Mouse (Mus musculus): ENCODE data around the gene Kif26b.
A peak's percentile ranks its signal among the peaks of the same experiment; 100 is the strongest.

Gene Kif26b

GRCm38 (mm10) chr1:178840311-178840710 lies 311.4 kb downstream of the Kif26b start:
- DNase-seq (ENCODE audit: low spot score in 2 of 2), result peak; percentile 23 to 31

GRCm38 (mm10) chr1:178844839-178845238 lies 315.9 kb downstream of the Kif26b start:
- no peak for DNase-seq (ENCODE audit: low spot score in 2 of 2)

- no peak for DNase-seq (ENCODE audit: low spot score in 2 of 2)
Measured at GRCm38 (mm10) chr1:178847569-178847968, 318.6 kb downstream of the Kif26b start.

GRCm38 (mm10) chr1:178848380-178849106 lies 319.6 kb downstream of the Kif26b start:
- no peak for DNase-seq (ENCODE audit: low spot score in 2 of 2)

GRCm38 (mm10) chr1:178850569-178850968 lies 321.6 kb downstream of the Kif26b start:
- DNase-seq (ENCODE audit: low spot score in 2 of 2), result no peak

- no peak for DNase-seq (ENCODE audit: low spot score in 2 of 2)
Measured at GRCm38 (mm10) chr1:178854936-178855335, 326.0 kb downstream of the Kif26b start.

GRCm38 (mm10) chr1:178855974-178856373 lies 327.0 kb downstream of the Kif26b start:
- no peak for DNase-seq (ENCODE audit: low spot score in 2 of 2)

- DNase-seq (ENCODE audit: low spot score in 2 of 2), result no peak
Measured at GRCm38 (mm10) chr1:178860671-178861391, 331.9 kb downstream of the Kif26b start.

- no peak for DNase-seq (ENCODE audit: low spot score in 2 of 2)
Measured at GRCm38 (mm10) chr1:178861392-178861762, 332.5 kb downstream of the Kif26b start.

GRCm38 (mm10) chr1:178863756-178864155 lies 334.8 kb downstream of the Kif26b start:
- DNase-seq (ENCODE audit: low spot score in 2 of 2), result no peak

GRCm38 (mm10) chr1:178864297-178864696 lies 335.4 kb downstream of the Kif26b start:
- DNase-seq (ENCODE audit: low spot score in 2 of 2), result no peak

- no peak for DNase-seq (ENCODE audit: low spot score in 2 of 2)
Measured at GRCm38 (mm10) chr1:178866757-178867156, 337.8 kb downstream of the Kif26b start.

- no peak for DNase-seq (ENCODE audit: low spot score in 2 of 2)
Measured at GRCm38 (mm10) chr1:178871055-178871454, 342.1 kb downstream of the Kif26b start.

- DNase-seq (ENCODE audit: low spot score in 2 of 2), result no peak
Measured at GRCm38 (mm10) chr1:178876926-178877325, 348.0 kb downstream of the Kif26b start.

GRCm38 (mm10) chr1:178878676-178879075 lies 349.8 kb downstream of the Kif26b start:
- DNase-seq (ENCODE audit: low spot score in 2 of 2), result no peak

- DNase-seq (ENCODE audit: low spot score in 2 of 2), result no peak
Measured at GRCm38 (mm10) chr1:178880905-178881304, 352.0 kb downstream of the Kif26b start.

GRCm38 (mm10) chr1:178886671-178887070 lies 357.7 kb downstream of the Kif26b start:
- DNase-seq (ENCODE audit: low spot score in 2 of 2), result no peak

GRCm38 (mm10) chr1:178892376-178892775 lies 363.5 kb downstream of the Kif26b start:
- DNase-seq (ENCODE audit: low spot score in 2 of 2), result no peak

GRCm38 (mm10) chr1:178893229-178894080 lies 364.5 kb downstream of the Kif26b start:
- no peak for DNase-seq (ENCODE audit: low spot score in 2 of 2)

GRCm38 (mm10) chr1:178894081-178894401 lies 365.1 kb downstream of the Kif26b start:
- DNase-seq (ENCODE audit: low spot score in 2 of 2), result no peak

- DNase-seq (ENCODE audit: low spot score in 2 of 2), result no peak
Measured at GRCm38 (mm10) chr1:178895674-178896073, 366.7 kb downstream of the Kif26b start.

- no peak for DNase-seq (ENCODE audit: low spot score in 2 of 2)
Measured at GRCm38 (mm10) chr1:178910951-178911350, 382.0 kb downstream of the Kif26b start.
